Mouse (Mus musculus) bone marrow, adult 2 months (tissue): ENCODE data around the gene Arfip1.

Experiments used
- CTCF ChIP-seq: fragments of 200-500 bp; IDR thresholded peaks from 2 replicates; pipeline ENCODE4 v1.5.1; 2011; ENCODE audit warnings: low read length, control low read depth; ENCODE audit not compliant: control insufficient read depth, insufficient read depth
- POLR2A ChIP-seq: fragments of 200-500 bp; IDR thresholded peaks from 2 replicates; pipeline ENCODE4 v1.6.1; 2011; ENCODE audit warnings: low read depth, mild to moderate bottlenecking, control low read depth, low read length, borderline replicate concordance; ENCODE audit not compliant: control insufficient read depth

DNA sequence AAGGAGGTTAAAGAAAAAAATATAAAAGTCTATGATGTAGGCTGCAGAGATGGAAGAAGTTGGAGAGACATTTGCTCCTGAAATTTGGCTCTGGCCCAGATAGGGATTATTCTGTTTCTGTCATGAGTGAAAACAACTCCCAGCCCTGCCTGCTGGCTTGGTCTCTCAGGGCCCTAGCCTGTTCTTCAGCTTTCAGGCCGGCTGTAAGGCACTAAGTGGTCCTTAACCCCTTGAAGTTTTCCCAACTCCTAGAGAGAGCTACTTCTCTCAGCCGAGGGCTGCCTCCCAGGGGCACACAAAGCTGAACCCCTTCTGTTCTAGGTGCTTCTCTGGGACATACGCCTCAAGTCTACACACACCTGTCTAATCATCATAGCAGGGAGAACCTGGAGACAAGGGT, 109.9 kb downstream of the Arfip1 start:
- TF ChIP-seq CTCF = no peak
- no peak for TF ChIP-seq POLR2A
